Mouse (Mus musculus) forebrain, embryonic 11.5 days (tissue): ENCODE results near the gene Dmrt1. TPM values are rescaled to one million over a fixed set of nuclear protein-coding genes. Genes with fewer than 3 reads are reported as not detected.
A peak's percentile ranks its signal among the peaks of the same experiment; 100 is the strongest.
"Not testable (repeated sequence)": the region's sequence is repeated elsewhere in the genome, so short reads cannot be mapped to it uniquely, and the experiment has no call there.

Experiments
- ATAC-seq: fragments of 200-750 bp; cut with Nextera tagmentation; replicated peaks from 2 replicates; pipeline ENCODE4 v1.8.0; 2017; ENCODE audit warnings: moderate TSS enrichment; ENCODE audit not compliant: low FRiP score
- DNase-seq: peaks from one replicate; pipeline ENCODE4 v3.0.0-alpha.2; 2017; ENCODE audit warnings: low spot score
- H3K27ac ChIP-seq: fragments of 300-500 bp; sonication (generic); 2 replicates; pipeline ENCODE4 v1.5.1; 2014; ENCODE audit warnings: low read depth, low read length
- H3K27me3 ChIP-seq: fragments of 300-500 bp; sonication (generic); 2 replicates; pipeline ENCODE4 v1.6.1; 2014; ENCODE audit warnings: mild to moderate bottlenecking, low read length, mixed read lengths; ENCODE audit not compliant: control insufficient read depth, insufficient read depth
- H3K36me3 ChIP-seq: fragments of 300-500 bp; sonication (generic); 2 replicates; pipeline ENCODE4 v1.6.1; 2014; ENCODE audit warnings: mild to moderate bottlenecking, low read length, moderate library complexity, mixed read lengths; ENCODE audit not compliant: control insufficient read depth, insufficient read depth
- H3K4me1 ChIP-seq: fragments of 300-500 bp; sonication (generic); replicated peaks from 2 replicates; pipeline ENCODE4 v1.6.1; 2014; ENCODE audit warnings: low read length, mixed read lengths; ENCODE audit not compliant: control insufficient read depth, insufficient read depth
- H3K4me2 ChIP-seq: fragments of 300-500 bp; sonication (generic); 2 replicates; pipeline ENCODE4 v1.6.1; 2014; ENCODE audit warnings: low read depth, mild to moderate bottlenecking, low read length, moderate library complexity, mixed read lengths; ENCODE audit not compliant: severe bottlenecking
- H3K4me3 ChIP-seq: fragments of 300-500 bp; sonication (generic); 2 replicates; pipeline ENCODE4 v1.5.1; 2014; ENCODE audit warnings: low read depth, low read length
- H3K9ac ChIP-seq: fragments of 300-500 bp; sonication (generic); 2 replicates; pipeline ENCODE4 v1.6.1; 2014; ENCODE audit warnings: low read length
- H3K9me3 ChIP-seq: fragments of 300-500 bp; sonication (generic); 2 replicates; pipeline ENCODE4 v1.6.1; 2016; ENCODE audit warnings: low read length, mixed read lengths; ENCODE audit not compliant: control insufficient read depth
- whole genome bisulfite sequencing: fragments of 180-500 bp; shearing (Covaris S2); extraction: QIAGEN DNeasy Blood & Tissue Kit; methylation state at CpG from one replicate; pipeline ENCODE4 v1.1.7; 2014; 5-methylcytosine and 5-hydroxymethylcytosine counted together
- polyA plus RNA-seq: library from polyadenylated mRNA; unstranded; fragments of >200 nt; fragmentation: Nextera tagmentation; extraction: Ambion mirVana; gene quantifications from 2 replicates; pipeline ENCODE4 v1.2.1, GENCODE M21; 2014

Gene Dmrt1
- 0.95 and 1.0 TPM in 2 replicates for polyA plus RNA-seq

GRCm38 (mm10) chr19:25505360-25506196 is at the start of gene Dmrt1:
TSS of gene Dmrt1 (plus strand) at chr19:25505618.
- Histone ChIP-seq H3K9ac (no peak within 1 kb of the TSS), H3K4me1 (peaks cover 11% of the 10 kb centered on the region; the same call in 1 of the 2 replicates), H3K4me3 (peak within 1 kb of the TSS; percentile 19), H3K9me3 (no peaks in the 10 kb centered on the region), H3K27me3 (peaks cover 51% of the 10 kb centered on the region), H3K27ac (no peak within 1 kb of the TSS), H3K4me2 (peak within 1 kb of the TSS; percentile 46), H3K36me3 (no peaks in the 10 kb centered on the region)
- under 1% methylated on average over 64 of the region's 64 CpGs for WGBS
- ATAC-seq = peak; percentile 24; the same call in 1 of the 2 replicates
- peak; percentile 70 for DNase-seq

- no peak overlapping the region for H3K4me2 ChIP-seq
- no peak overlapping the region for H3K4me3 ChIP-seq
- ATAC-seq = no peak
- no peaks in the 10 kb centered on the region for H3K9me3 ChIP-seq
- 94% methylated on average over 8 of the region's 8 CpGs for WGBS
- H3K36me3 ChIP-seq = no peaks in the 10 kb centered on the region
- H3K4me1 ChIP-seq = no peaks in the 10 kb centered on the region
- DNase-seq = no peak
- H3K9ac ChIP-seq = no peak overlapping the region
- H3K27ac ChIP-seq = no peak overlapping the region
- no peaks in the 10 kb centered on the region for H3K27me3 ChIP-seq
Observed at GRCm38 (mm10) chr19:25460760-25461159, 44.7 kb upstream of the Dmrt1 start.

- Histone ChIP-seq H3K27me3 (no peaks in the 10 kb centered on the region), H3K27ac (no peak overlapping the region), H3K36me3 (no peaks in the 10 kb centered on the region), H3K9me3 (no peaks in the 10 kb centered on the region), H3K4me1 (no peaks in the 10 kb centered on the region), H3K4me2 (no peak overlapping the region), H3K4me3 (no peak overlapping the region), H3K9ac (no peak overlapping the region)
- DNase-seq = no peak
- ATAC-seq = 0 out of 2 replicates have a peak, but pooled peaks have one; percentile 5
- WGBS = 65% methylated on average over 20 of the region's 20 CpGs
Observed at GRCm38 (mm10) chr19:25461553-25462320, 43.7 kb upstream of the Dmrt1 start.

- H3K36me3 ChIP-seq, H3K27me3 ChIP-seq, DNase-seq, ATAC-seq, H3K27ac ChIP-seq, H3K9me3 ChIP-seq, H3K4me2 ChIP-seq, H3K4me1 ChIP-seq, H3K4me3 ChIP-seq, H3K9ac ChIP-seq: not testable (repeated sequence)
- WGBS = 70% methylated on average over 4 of the region's 4 CpGs
Observed at GRCm38 (mm10) chr19:25475806-25476205, 29.6 kb upstream of the Dmrt1 start.

- H3K27me3 ChIP-seq = no peaks in the 10 kb centered on the region
- H3K4me2 ChIP-seq = no peak overlapping the region
- no peaks in the 10 kb centered on the region for H3K36me3 ChIP-seq
- 69% methylated on average over 5 of the region's 5 CpGs for WGBS
- H3K9ac ChIP-seq = no peak overlapping the region
- H3K9me3 ChIP-seq = no peaks in the 10 kb centered on the region
- no peak overlapping the region for H3K4me3 ChIP-seq
- ATAC-seq (no peak), DNase-seq (no peak)
- H3K4me1 ChIP-seq = no peaks in the 10 kb centered on the region
- no peak overlapping the region for H3K27ac ChIP-seq
Observed at GRCm38 (mm10) chr19:25479152-25479669, 26.2 kb upstream of the Dmrt1 start.

GRCm38 (mm10) chr19:25480820-25481219 is 24.6 kb upstream of the Dmrt1 start:
- no peak for ATAC-seq
- 85% methylated on average over 6 of the region's 6 CpGs for WGBS

GRCm38 (mm10) chr19:25486561-25486960 is 18.9 kb upstream of the Dmrt1 start:
- ATAC-seq = no peak
- Histone ChIP-seq H3K9ac (no peak overlapping the region), H3K36me3 (no peaks in the 10 kb centered on the region), H3K4me3 (no peak overlapping the region), H3K27me3 (peaks cover 7% of the 10 kb centered on the region; the same call in 1 of the 2 replicates), H3K27ac (no peak overlapping the region), H3K4me1 (no peaks in the 10 kb centered on the region; the same call in 1 of the 2 replicates), H3K9me3 (no peaks in the 10 kb centered on the region), H3K4me2 (no peak overlapping the region)
- WGBS = 15% methylated on average over 14 of the region's 14 CpGs
- no peak for DNase-seq

More at GRCm38 (mm10) chr19:25480820-25481219, 24.6 kb upstream of the Dmrt1 start:
- Histone ChIP-seq H3K9me3 (no peaks in the 10 kb centered on the region), H3K27me3 (peaks cover 1% of the 10 kb centered on the region; the same call in 1 of the 2 replicates), H3K27ac (no peak overlapping the region), H3K36me3 (no peaks in the 10 kb centered on the region), H3K4me1 (no peaks in the 10 kb centered on the region), H3K9ac (no peak overlapping the region), H3K4me3 (no peak overlapping the region), H3K4me2 (no peak overlapping the region)
- DNase-seq = no peak

- H3K4me2 ChIP-seq = no peak overlapping the region
- 41% methylated on average over 1 of the region's 1 CpGs for WGBS
- no peak overlapping the region for H3K4me3 ChIP-seq
- peaks cover 7% of the 10 kb centered on the region; the same call in 1 of the 2 replicates for H3K27me3 ChIP-seq
- H3K9ac ChIP-seq = no peak overlapping the region
- no peaks in the 10 kb centered on the region for H3K36me3 ChIP-seq
- ATAC-seq = no peak
- no peaks in the 10 kb centered on the region for H3K9me3 ChIP-seq
- DNase-seq = no peak
- no peaks in the 10 kb centered on the region; the same call in 1 of the 2 replicates for H3K4me1 ChIP-seq
- H3K27ac ChIP-seq = no peak overlapping the region
Observed at GRCm38 (mm10) chr19:25487350-25487749, 18.1 kb upstream of the Dmrt1 start.
